Mouse (Mus musculus): ENCODE measurements at regions not wholly inside any gene's neighbourhood (a gene's known extent, or its start where the extent isn't known, plus 50 kb on each side); places are given as distances from the start of the nearest gene placed in this dataset.

- peak; percentile 23 to 55 for DNase-seq (ENCODE audit: inconsistent age in 2 of 2, low spot score in 1 of 2)
Observed at GRCm38 (mm10) chr14:76244338-76245062, 133.8 kb downstream of the Nufip1 start.

- DNase-seq (ENCODE audit: inconsistent age in 2 of 2, low spot score in 1 of 2), result no peak
Observed at GRCm38 (mm10) chr14:76245063-76245396, 134.3 kb downstream of the Nufip1 start.

GRCm38 (mm10) chr14:76247664-76248063, 137.0 kb downstream of the Nufip1 start:
- DNase-seq (ENCODE audit: inconsistent age in 2 of 2, low spot score in 1 of 2), result no peak

GRCm38 (mm10) chr14:76253850-76254249, 143.2 kb downstream of the Nufip1 start:
- no peak for DNase-seq (ENCODE audit: inconsistent age in 2 of 2, low spot score in 1 of 2)

GRCm38 (mm10) chr14:76254565-76255501, 144.1 kb downstream of the Nufip1 start:
- no peak for DNase-seq (ENCODE audit: inconsistent age in 2 of 2, low spot score in 1 of 2)

GRCm38 (mm10) chr14:76255971-76256370, 145.3 kb downstream of the Nufip1 start:
- DNase-seq (ENCODE audit: inconsistent age in 2 of 2, low spot score in 1 of 2), result no peak

- DNase-seq (ENCODE audit: inconsistent age in 2 of 2, low spot score in 1 of 2), result no peak
Observed at GRCm38 (mm10) chr14:76258626-76259025, 147.9 kb downstream of the Nufip1 start.

GRCm38 (mm10) chr14:76260628-76261293, 150.1 kb downstream of the Nufip1 start:
- DNase-seq (ENCODE audit: inconsistent age in 2 of 2, low spot score in 1 of 2), result no peak

GRCm38 (mm10) chr14:76263682-76264081, 151.1 kb upstream of the Tsc22d1 start:
- DNase-seq (ENCODE audit: inconsistent age in 2 of 2, low spot score in 1 of 2), result no peak

- no peak for DNase-seq (ENCODE audit: inconsistent age in 2 of 2, low spot score in 1 of 2)
Observed at GRCm38 (mm10) chr14:76265819-76266218, 148.9 kb upstream of the Tsc22d1 start.

- DNase-seq (ENCODE audit: inconsistent age in 2 of 2, low spot score in 1 of 2), result no peak
Observed at GRCm38 (mm10) chr14:76266249-76266648, 148.5 kb upstream of the Tsc22d1 start.

GRCm38 (mm10) chr14:76267091-76267490, 147.7 kb upstream of the Tsc22d1 start:
- no peak for DNase-seq (ENCODE audit: inconsistent age in 2 of 2, low spot score in 1 of 2)

- no peak for DNase-seq (ENCODE audit: inconsistent age in 2 of 2, low spot score in 1 of 2)
Observed at GRCm38 (mm10) chr14:76271190-76271589, 143.6 kb upstream of the Tsc22d1 start.

- no peak for DNase-seq (ENCODE audit: inconsistent age in 2 of 2, low spot score in 1 of 2)
Observed at GRCm38 (mm10) chr14:76272840-76273239, 141.9 kb upstream of the Tsc22d1 start.

- DNase-seq (ENCODE audit: inconsistent age in 2 of 2, low spot score in 1 of 2), result no peak
Observed at GRCm38 (mm10) chr14:76276655-76277054, 138.1 kb upstream of the Tsc22d1 start.

- peak; percentile 27 to 38 for DNase-seq (ENCODE audit: inconsistent age in 2 of 2, low spot score in 1 of 2)
Observed at GRCm38 (mm10) chr14:76278751-76279450, 135.9 kb upstream of the Tsc22d1 start.

GRCm38 (mm10) chr14:76279561-76279960, 135.2 kb upstream of the Tsc22d1 start:
- no peak for DNase-seq (ENCODE audit: inconsistent age in 2 of 2, low spot score in 1 of 2)

- no peak for DNase-seq (ENCODE audit: inconsistent age in 2 of 2, low spot score in 1 of 2)
Observed at GRCm38 (mm10) chr14:76281867-76282266, 132.9 kb upstream of the Tsc22d1 start.

GRCm38 (mm10) chr14:76287768-76288167, 127.0 kb upstream of the Tsc22d1 start:
- no peak for DNase-seq (ENCODE audit: inconsistent age in 2 of 2, low spot score in 1 of 2)

GRCm38 (mm10) chr14:76290401-76291018, 124.3 kb upstream of the Tsc22d1 start:
- DNase-seq (ENCODE audit: inconsistent age in 2 of 2, low spot score in 1 of 2), result no peak

- DNase-seq (ENCODE audit: inconsistent age in 2 of 2, low spot score in 1 of 2), result no peak
Observed at GRCm38 (mm10) chr14:76292211-76292610, 122.5 kb upstream of the Tsc22d1 start.
